Comparison of ENCODE assay signal across 24 mouse cellular contexts in the genomic region with DNA sequence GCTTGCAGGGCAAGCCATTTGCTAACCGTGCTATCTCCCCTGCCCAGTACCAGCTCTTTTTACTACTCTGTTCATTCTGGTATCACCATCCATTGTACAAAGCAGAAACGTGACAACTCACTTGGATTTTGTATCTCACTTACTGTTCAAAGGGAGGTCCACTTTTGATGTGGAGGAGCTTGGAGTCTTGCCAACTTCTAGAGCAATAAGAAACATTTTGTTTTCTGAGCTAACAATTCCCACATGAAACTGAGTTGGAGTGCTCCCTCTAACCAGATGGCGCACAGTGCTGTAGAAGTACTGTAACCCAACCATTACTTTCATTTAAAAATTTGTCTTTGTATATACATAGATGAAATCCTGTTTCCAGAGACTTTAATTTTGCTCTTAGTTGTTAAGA. TPM values are rescaled to one million over a fixed set of nuclear protein-coding genes. Genes with fewer than 3 reads are reported as not detected.
DNase-seq lines count a peak whose midpoint lies in the region; ATAC-seq and TF ChIP-seq lines count a peak whose summit lies in the region.
"Had no signal": no experiment of that assay in that cellular context is flagged by ENCODE, and none has a peak within 500 bp of the region (broad histone marks: within the 10 kb centered on the region; RNA-seq: fewer than 3 reads in every experiment).

No protein-coding gene starts in this region.

- H3K4me2 ChIP-seq in liver, embryonic 12.5 days: no peak overlapping the region
- H3K4me2 ChIP-seq: hindbrain, embryonic 15.5 days; intestine, embryonic 15.5 days; liver, embryonic 13.5 days had no signal

- H3K9me3 ChIP-seq in liver, embryonic 12.5 days (replicated peaks): no peaks in the 10 kb centered on the region
- H3K9me3 ChIP-seq: forebrain, embryonic 10.5 days; hindbrain, embryonic 15.5 days; intestine, embryonic 15.5 days; liver, embryonic 13.5 days; megakaryocyte, embryonic 14.5 days had no signal

- TF ChIP-seq CTCF in layer of hippocampus, adult 2 months (conservative IDR thresholded peaks at IDR 0.05): no peak

- no peak overlapping the region for H3K4me3 ChIP-seq in layer of hippocampus, adult 2 months
- H3K4me3 ChIP-seq in liver, embryonic 12.5 days: no peak overlapping the region
- H3K4me3 ChIP-seq: forebrain, embryonic 10.5 days; heart, adult 2 months; hindbrain, embryonic 15.5 days; intestine, embryonic 15.5 days; liver, embryonic 13.5 days; megakaryocyte, embryonic 14.5 days had no signal

- DNase-seq in layer of hippocampus, adult 2 months (ENCODE audit: low spot score in 2 of 2): peak; percentile 59 to 71
- DNase-seq in layer of hippocampus, adult 9-10 months (ENCODE audit: low spot score): no peak
- peak; percentile 43 for DNase-seq in right cerebral cortex, adult 18-20 months
- DNase-seq in right cerebral cortex, postnatal 36 days (ENCODE audit: low spot score in 2 of 2): no peak
- peak; percentile 39 to 41 for DNase-seq in layer of hippocampus, adult 8-10 months (ENCODE audit: low spot score in 2 of 2)
- DNase-seq in thymus, adult 18-20 months: no peak
- DNase-seq: adrenal gland, adult 2 months; cerebellum, adult 9-11 months; gastrocnemius, postnatal 25 days; heart, adult 2 months; heart, postnatal 36 days; liver, embryonic 13.5 days; lung, postnatal 10 days; right cerebral cortex, postnatal 4 days; thymus, postnatal 25 days had no signal

- ATAC-seq in liver, embryonic 12.5 days: no peak
- ATAC-seq: intestine, embryonic 15.5 days; midbrain, embryonic 16.5 days had no signal

- H3K36me3 ChIP-seq in liver, embryonic 12.5 days: no peaks in the 10 kb centered on the region
- H3K36me3 ChIP-seq: forebrain, embryonic 10.5 days; intestine, embryonic 15.5 days; liver, embryonic 13.5 days had no signal

- peak overlapping the region; percentile 79 for H3K27ac ChIP-seq in layer of hippocampus, adult 2 months
- H3K27ac ChIP-seq in liver, embryonic 12.5 days: no peak overlapping the region
- H3K27ac ChIP-seq: forebrain, embryonic 10.5 days; heart, adult 2 months; hindbrain, embryonic 15.5 days; intestine, embryonic 15.5 days; liver, embryonic 13.5 days had no signal

- no peak overlapping the region for H3K9ac ChIP-seq in liver, embryonic 12.5 days
- H3K9ac ChIP-seq: hindbrain, embryonic 15.5 days; intestine, embryonic 15.5 days; liver, embryonic 13.5 days had no signal

- 67% methylated on average over 3 of the region's 3 CpGs for WGBS in liver, embryonic 12.5 days (ENCODE audit: insufficient replicate concordance)

- H3K27me3 ChIP-seq in liver, embryonic 12.5 days (replicated peaks): no peaks in the 10 kb centered on the region
- H3K27me3 ChIP-seq: hindbrain, embryonic 15.5 days; intestine, embryonic 15.5 days; liver, embryonic 13.5 days; megakaryocyte, embryonic 14.5 days had no signal

- no peaks in the 10 kb centered on the region; the same call in 1 of the 2 replicates for H3K4me1 ChIP-seq in liver, embryonic 12.5 days
- H3K4me1 ChIP-seq: hindbrain, embryonic 15.5 days; liver, embryonic 13.5 days had no signal

RNA-seq across cellular contexts. Expression of gene P2ry13, which starts 20.2 kb away (rescaled TPM):
- total RNA-seq in layer of hippocampus, adult 2 months (2021): 10 to 100 TPM in 1 of 2 experiments, 1 to 10 TPM in 1; 9.4 to 10.1 TPM
- total RNA-seq in layer of hippocampus, adult 8-10 months (2022): 10 to 100 TPM in 2 of 4 experiments, 1 to 10 TPM in 2; 7.7 to 23.9 (median 15.7) TPM
- polyA plus RNA-seq in liver, embryonic 12.5 days (2016; fragmentation: Nextera tagmentation; extraction: Ambion mirVana): 1.6 and 1.8 TPM in 2 replicates

RNA-seq across cellular contexts. Expression of gene P2ry12, which starts 31.8 kb away (rescaled TPM):
- 10 to 100 TPM; 38.5 to 43.3 TPM for total RNA-seq in layer of hippocampus, adult 2 months (2021)
- total RNA-seq in layer of hippocampus, adult 8-10 months (2022): 100 to 1,000 TPM in 2 of 4 experiments, 10 to 100 TPM in 2; 41.7 to 102 (median 71.7) TPM
- polyA plus RNA-seq in liver, embryonic 12.5 days (2016; fragmentation: Nextera tagmentation; extraction: Ambion mirVana): 1.4 and 2.2 TPM in 2 replicates

RNA-seq across cellular contexts. Expression of gene Gpr87, which starts 36.0 kb away (rescaled TPM):
- not detected for total RNA-seq in layer of hippocampus, adult 2 months (2021)
- not detected for total RNA-seq in layer of hippocampus, adult 8-10 months (2022)
- 0.08 TPM in 1 of 2 replicates, not detected in the other for polyA plus RNA-seq in liver, embryonic 12.5 days (2016; fragmentation: Nextera tagmentation; extraction: Ambion mirVana)
- total RNA-seq: adrenal gland, adult 2 months; gastrocnemius, postnatal 25 days; heart, adult 2 months; heart, postnatal 36 days; layer of hippocampus, postnatal 14 days; neutrophil, adult 5-6 weeks had no signal
- polyA plus RNA-seq: adrenal gland, adult 2 months; heart, adult 2 months; heart, embryonic 14.5 days; intestine, embryonic 15.5 days; liver, embryonic 13.5 days; midbrain, embryonic 16.5 days had no signal

Comparison
In these comparisons a context has a peak if more than half of its experiments do, and no peak if none do; other contexts are left out.
1. DNase-seq: peak in layer of hippocampus, adult 2 months (2 of 2), right cerebral cortex, adult 18-20 months (single experiment) and layer of hippocampus, adult 8-10 months (2 of 2); none in layer of hippocampus, adult 9-10 months (single experiment), right cerebral cortex, postnatal 36 days (0 of 2) and thymus, adult 18-20 months (0 of 2).